Mouse (Mus musculus) spleen, adult 2 months (tissue): ENCODE results near the gene Zfp697. TPM values are rescaled to one million over a fixed set of nuclear protein-coding genes. Genes with fewer than 3 reads are reported as not detected.

Experiments used
- DNase-seq, 2 experiments: peaks; one replicate each; pipeline versions ENCODE4 v3.0.0 to v3.0.0-alpha.2; 2012 to 2021; ENCODE audit warnings: low spot score in 2 of 2, low read depth in 1 of 2
- H3K27ac ChIP-seq: fragments of 200-500 bp; 2 replicates; pipeline ENCODE4 v1.5.1; 2012; ENCODE audit warnings: low read length, inconsistent platforms; ENCODE audit not compliant: insufficient read depth
- H3K27me3 ChIP-seq: fragments of 200-500 bp; 2 replicates; pipeline ENCODE4 v1.6.1; 2012; ENCODE audit warnings: mild to moderate bottlenecking, moderate library complexity, low read length, inconsistent platforms; ENCODE audit not compliant: control insufficient read depth, insufficient read depth
- H3K36me3 ChIP-seq: fragments of 200-500 bp; 2 replicates; pipeline ENCODE4 v1.6.1; 2012; ENCODE audit warnings: mild to moderate bottlenecking, low read length, inconsistent platforms; ENCODE audit not compliant: control insufficient read depth, insufficient read depth
- H3K4me1 ChIP-seq: fragments of 200-500 bp; 2 replicates; pipeline ENCODE4 v1.6.1; 2011; ENCODE audit warnings: inconsistent platforms; ENCODE audit not compliant: control insufficient read depth, insufficient read depth, insufficient read length
- H3K4me3 ChIP-seq: fragments of 200-500 bp; 2 replicates; pipeline ENCODE4 v1.5.1; 2011; ENCODE audit warnings: mild to moderate bottlenecking, inconsistent platforms; ENCODE audit not compliant: insufficient read depth, insufficient read length; ENCODE audit errors: extremely low read depth
- CTCF ChIP-seq: fragments of 200-500 bp; IDR thresholded peaks from 2 replicates; pipeline ENCODE4 v1.5.1; 2011; ENCODE audit warnings: mild to moderate bottlenecking, inconsistent platforms; ENCODE audit not compliant: insufficient read depth, insufficient read length, insufficient replicate concordance; ENCODE audit errors: extremely low read depth
- POLR2A ChIP-seq: fragments of 200-500 bp; IDR thresholded peaks from 2 replicates; pipeline ENCODE4 v1.6.1; 2011; ENCODE audit warnings: low read depth, low read length, inconsistent platforms
- WGBS: fragments of 180-500 bp; shearing (Covaris S2); methylation state at CpG from one replicate; pipeline ENCODE4 v1.1.7; 2018; 5-methylcytosine and 5-hydroxymethylcytosine counted together
- polyA plus RNA-seq: library from polyadenylated mRNA; depleted of rRNA; stranded (reverse); fragments of >200 nt; gene quantifications from 2 replicates; pipeline ENCODE4 v1.2.3, GENCODE M21; 2012

The Zfp697 gene
- polyA plus RNA-seq, 1 experiment = 0.96 TPM

DNA sequence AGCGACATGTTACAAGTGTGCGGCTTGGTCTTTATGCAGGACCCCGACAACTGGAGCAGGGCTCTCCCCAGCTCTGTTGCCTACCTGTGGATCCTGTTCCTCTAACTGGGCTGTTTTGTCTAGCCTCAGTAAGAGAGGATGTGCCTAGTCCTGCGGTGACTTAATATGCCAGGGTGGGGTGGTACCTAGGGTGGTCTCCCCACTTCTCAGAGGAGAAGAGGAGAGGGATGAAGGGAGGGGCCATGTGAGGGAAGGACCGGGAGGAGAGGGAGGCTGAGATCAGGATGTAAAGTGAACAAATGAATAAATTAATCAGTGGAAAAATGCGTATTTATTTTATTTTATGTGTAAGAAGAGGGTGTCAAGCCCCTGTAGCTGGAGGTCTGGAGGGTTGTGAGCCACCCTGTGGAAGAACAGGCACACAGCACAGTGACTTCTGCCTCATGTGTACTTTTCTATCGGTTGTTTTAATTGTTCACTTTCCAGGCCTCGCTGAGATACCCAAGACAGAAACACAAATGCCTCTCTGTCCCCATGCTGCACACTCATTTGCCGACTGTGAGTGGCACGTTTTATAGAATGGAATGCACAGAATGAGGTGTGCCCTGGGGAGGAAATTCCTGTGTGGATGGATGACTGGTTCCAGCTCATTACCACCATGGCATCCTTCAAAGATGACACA, 26.8 kb upstream of the Zfp697 start:
- no peaks in the 10 kb centered on the region for H3K36me3 ChIP-seq
- no peak for TF ChIP-seq POLR2A
- TF ChIP-seq CTCF = no peak

DNA sequence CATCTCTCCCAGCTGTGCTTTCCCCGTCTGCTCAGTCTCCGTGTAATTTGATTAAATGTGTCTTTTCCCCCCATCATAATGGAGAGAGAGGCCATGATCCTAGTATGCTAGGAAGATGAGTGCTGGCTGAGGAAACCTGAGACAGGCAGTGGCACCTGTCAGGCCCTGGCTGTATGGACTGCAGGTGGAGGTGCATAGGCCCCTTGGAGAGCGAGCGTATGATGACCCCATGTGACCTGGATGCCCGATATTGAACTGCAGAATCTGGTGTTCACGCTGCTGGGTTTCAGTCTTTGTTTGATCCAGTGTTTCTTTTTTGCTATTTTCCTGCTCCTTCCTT, 26.3 kb upstream of the Zfp697 start:
- WGBS = 93% methylated on average over 6 of the region's 6 CpGs
- no peak for TF ChIP-seq CTCF
- DNase-seq = no peak
- Histone ChIP-seq H3K36me3 (no peaks in the 10 kb centered on the region), H3K27ac (no peak overlapping the region), H3K27me3 (no peaks in the 10 kb centered on the region), H3K4me3 (no peak overlapping the region), H3K4me1 (no peaks in the 10 kb centered on the region)

More for the DNA sequence above, 26.8 kb upstream of the Zfp697 start:
- Histone ChIP-seq H3K27ac (no peak overlapping the region), H3K27me3 (no peaks in the 10 kb centered on the region), H3K4me1 (no peaks in the 10 kb centered on the region), H3K4me3 (no peak overlapping the region)
- WGBS = 82% methylated on average over 10 of the region's 10 CpGs
- no peak for DNase-seq

DNA sequence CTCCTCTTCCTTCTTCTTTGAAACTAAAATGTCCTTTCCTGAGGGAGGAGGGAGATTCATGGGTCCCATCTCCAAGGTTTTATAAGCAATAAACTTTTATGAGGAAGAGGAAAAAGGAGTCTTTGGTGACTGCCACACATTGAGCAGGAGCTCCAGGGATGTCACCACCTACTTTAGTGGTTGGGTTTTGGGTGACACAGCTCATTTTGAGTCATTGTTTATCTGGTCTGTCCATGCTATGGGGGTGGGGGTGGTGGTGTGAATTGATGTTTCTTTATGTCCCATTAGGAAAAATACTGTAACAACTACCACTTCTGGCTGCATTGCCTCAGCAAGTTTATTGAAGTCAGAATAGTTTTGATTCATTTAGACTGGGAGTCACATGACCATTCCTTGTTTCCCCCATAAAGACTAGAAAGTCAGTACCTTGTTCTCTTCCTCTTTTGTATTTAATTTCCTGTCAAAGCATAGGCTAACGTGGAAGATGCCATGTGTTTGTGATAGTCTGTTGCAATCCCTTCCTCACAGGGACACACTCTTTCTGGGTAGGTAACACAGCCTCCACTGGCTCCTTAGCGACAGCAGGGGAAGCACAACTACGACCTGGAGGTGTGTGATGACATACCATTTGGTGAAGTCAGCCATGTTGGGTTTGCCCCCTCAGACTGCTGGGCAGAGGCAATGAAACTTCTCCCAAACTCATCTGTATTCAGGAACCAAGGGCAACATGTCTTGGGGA, 25.5 kb upstream of the Zfp697 start:
- H3K4me1 ChIP-seq = no peaks in the 10 kb centered on the region
- H3K4me3 ChIP-seq = no peak overlapping the region
- DNase-seq = no peak

DNA sequence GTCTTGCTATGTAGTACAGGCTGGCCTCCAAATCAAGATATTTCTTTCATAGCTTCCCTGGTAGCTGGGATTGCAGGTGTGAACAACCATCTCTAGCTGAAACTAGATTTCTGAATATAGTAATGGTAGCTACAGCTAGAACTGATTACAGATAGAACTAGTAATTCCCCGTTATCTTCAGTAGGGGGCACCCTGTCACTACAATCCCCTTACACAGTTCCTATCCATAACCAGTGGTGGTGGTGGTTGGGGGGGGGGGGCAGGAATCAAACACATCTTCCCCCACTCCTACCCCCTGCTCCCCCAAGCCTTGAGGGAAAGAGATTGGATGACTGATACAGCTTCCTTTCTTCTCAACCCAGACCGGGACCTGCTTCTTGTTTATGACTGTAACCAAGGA, 19.5 kb upstream of the Zfp697 start:
- DNase-seq = no peak
- 29% methylated on average over 2 of the region's 2 CpGs for WGBS
- TF ChIP-seq CTCF (peak; percentile 37; the same call in 1 of the 2 replicates), POLR2A (no peak)
- no peak overlapping the region for H3K4me3 ChIP-seq
- H3K4me1 ChIP-seq = no peaks in the 10 kb centered on the region
- H3K27me3 ChIP-seq = no peaks in the 10 kb centered on the region
- H3K36me3 ChIP-seq = no peaks in the 10 kb centered on the region
- no peak overlapping the region for H3K27ac ChIP-seq

More for the DNA sequence above, 25.5 kb upstream of the Zfp697 start:
- no peak overlapping the region for H3K27ac ChIP-seq
- no peaks in the 10 kb centered on the region for H3K36me3 ChIP-seq
- H3K27me3 ChIP-seq = no peaks in the 10 kb centered on the region
- TF ChIP-seq POLR2A = no peak
- WGBS = 50% methylated on average over 3 of the region's 3 CpGs

DNA sequence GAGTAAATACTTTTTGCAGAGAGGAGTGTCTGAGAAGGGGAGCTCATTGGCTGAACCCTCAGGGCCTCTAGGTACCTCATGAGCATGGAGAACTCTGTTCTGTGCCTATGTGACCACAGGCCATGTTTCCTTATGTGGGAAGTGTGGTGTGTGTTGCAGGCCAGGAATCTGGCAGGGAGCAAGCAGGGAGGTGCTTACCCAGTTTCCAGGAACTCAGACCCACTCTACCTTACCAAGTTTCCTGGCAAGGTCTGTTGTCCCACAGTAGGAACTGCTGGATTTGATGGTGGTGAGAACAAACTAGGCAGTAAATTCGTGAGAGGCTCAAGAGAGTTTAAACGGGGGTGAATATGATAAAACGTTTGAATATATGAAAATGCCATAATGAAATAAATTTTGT, 16.2 kb upstream of the Zfp697 start:
- no peak for TF ChIP-seq CTCF
- TF ChIP-seq POLR2A = no peak
- 73% methylated on average over 3 of the region's 3 CpGs for WGBS

DNA sequence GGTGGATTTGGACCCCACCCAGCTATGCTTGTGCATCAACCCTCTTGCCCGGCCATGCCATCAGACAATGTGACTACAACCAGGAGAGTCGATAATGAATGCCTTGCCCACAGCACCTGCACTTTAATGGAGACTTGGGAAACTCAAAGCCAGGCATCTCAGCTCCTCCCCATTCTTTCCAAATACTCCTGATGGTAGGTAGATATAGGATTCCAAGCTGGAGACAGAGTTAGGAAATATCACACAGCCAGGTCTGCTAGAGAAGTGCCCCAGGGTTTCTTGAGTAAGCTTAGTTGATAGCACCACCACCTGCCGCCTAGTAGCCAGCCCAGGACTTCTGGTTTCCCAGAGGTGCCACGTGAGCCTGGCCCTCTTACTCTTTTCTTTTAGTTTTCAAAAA, 15.4 kb upstream of the Zfp697 start:
- no peaks in the 10 kb centered on the region for H3K4me1 ChIP-seq
- DNase-seq = no peak
- 86% methylated on average over 4 of the region's 4 CpGs for WGBS
- H3K27ac ChIP-seq = no peak overlapping the region
- no peaks in the 10 kb centered on the region for H3K27me3 ChIP-seq
- H3K4me3 ChIP-seq = no peak overlapping the region
- no peak for TF ChIP-seq POLR2A
- TF ChIP-seq CTCF = no peak
- no peaks in the 10 kb centered on the region for H3K36me3 ChIP-seq

More for the DNA sequence above, 16.2 kb upstream of the Zfp697 start:
- H3K4me1 ChIP-seq = no peaks in the 10 kb centered on the region
- no peak for DNase-seq
- H3K4me3 ChIP-seq = no peak overlapping the region
- no peaks in the 10 kb centered on the region for H3K27me3 ChIP-seq
- H3K36me3 ChIP-seq = no peaks in the 10 kb centered on the region
- no peak overlapping the region for H3K27ac ChIP-seq

DNA sequence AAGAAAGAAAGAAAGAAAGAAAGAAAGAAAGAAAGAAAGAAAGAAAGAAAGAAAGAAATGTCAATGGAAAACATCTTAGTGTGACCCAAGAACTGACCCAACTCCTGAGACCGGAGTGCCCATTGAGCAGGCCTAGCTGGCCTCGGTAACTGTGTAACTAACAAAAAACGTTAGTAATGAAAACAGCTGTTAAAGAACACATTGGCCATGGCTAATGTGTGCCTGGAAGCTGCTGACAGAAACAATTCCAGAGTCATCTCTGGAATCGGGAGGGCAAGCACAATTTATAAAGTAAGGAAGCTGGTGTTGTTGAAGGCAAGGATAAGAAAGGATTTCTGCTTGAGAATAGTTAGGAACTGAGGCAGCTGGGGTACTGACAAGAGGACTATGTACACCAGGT, 14.0 kb upstream of the Zfp697 start:
- Histone ChIP-seq H3K36me3 (no peaks in the 10 kb centered on the region), H3K27ac (no peak overlapping the region), H3K4me3 (no peak overlapping the region), H3K4me1 (no peaks in the 10 kb centered on the region), H3K27me3 (no peaks in the 10 kb centered on the region)
- TF ChIP-seq POLR2A = no peak
- TF ChIP-seq CTCF = no peak
- DNase-seq = no peak
- 78% methylated on average over 4 of the region's 4 CpGs for WGBS

DNA sequence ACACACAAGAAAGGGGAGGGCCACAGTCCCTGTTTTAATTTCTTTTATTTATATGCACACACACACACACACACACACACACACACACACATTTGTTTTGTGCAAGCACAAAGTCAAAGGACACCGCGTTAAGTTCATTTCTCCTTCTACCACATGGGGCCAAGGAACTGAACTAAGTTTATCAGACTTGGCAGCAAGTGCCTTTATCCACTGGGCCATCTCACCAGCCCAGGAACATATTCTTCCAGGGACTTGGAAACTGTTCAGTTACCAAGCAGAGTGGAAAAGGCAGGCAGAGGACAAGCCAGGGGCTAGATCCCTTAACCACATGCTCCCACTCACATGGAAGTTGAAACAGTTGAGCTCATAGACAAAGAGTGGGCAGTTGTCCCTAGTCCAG, 13.5 kb upstream of the Zfp697 start:
- Histone ChIP-seq H3K36me3 (no peaks in the 10 kb centered on the region), H3K27me3 (no peaks in the 10 kb centered on the region), H3K4me3 (no peak overlapping the region), H3K4me1 (no peaks in the 10 kb centered on the region), H3K27ac (no peak overlapping the region)
- DNase-seq = no peak
- TF ChIP-seq CTCF = no peak
- no peak for TF ChIP-seq POLR2A
- WGBS = 92% methylated on average over 2 of the region's 2 CpGs
